8 mouse cellular contexts compared by ENCODE assay signal in the genomic region with DNA sequence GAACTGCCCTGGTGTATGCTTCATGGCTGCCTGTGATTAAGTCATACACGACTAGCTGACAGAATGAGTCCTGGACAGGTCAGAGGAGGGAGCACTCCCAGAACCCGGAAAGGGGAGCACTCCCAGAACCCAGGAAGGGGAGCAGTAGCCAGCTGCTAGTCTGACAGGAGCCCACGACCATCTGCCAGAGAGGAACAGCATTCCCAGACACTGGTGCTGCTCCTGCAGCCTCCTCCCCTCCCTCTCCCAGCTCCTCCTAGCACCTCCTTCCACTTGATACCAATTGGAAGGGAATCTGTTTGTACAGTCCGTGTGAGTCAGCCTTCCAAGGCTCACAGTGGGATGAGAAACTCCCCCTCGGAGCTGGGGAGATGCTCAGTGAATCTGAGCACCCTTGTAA. TPM values are rescaled to one million over a fixed set of nuclear protein-coding genes. Genes with fewer than 3 reads are reported as not detected.
DNase-seq lines count a peak whose midpoint lies in the region; ATAC-seq and TF ChIP-seq lines count a peak whose summit lies in the region.
"Had no signal": no experiment of that assay in that cellular context is flagged by ENCODE, and none has a peak within 500 bp of the region (broad histone marks: within the 10 kb centered on the region; RNA-seq: fewer than 3 reads in every experiment).

No protein-coding gene starts in this region.

- H3K9ac ChIP-seq in heart, embryonic 13.5 days, result no peak overlapping the region
- H3K9ac ChIP-seq in stomach, postnatal 0 days (ENCODE audit: low read length), result no peak overlapping the region
- H3K9ac ChIP-seq: liver, embryonic 14.5 days had no signal

- intact Hi-C loops in left cerebral cortex, postnatal 36 days (cut with DNase I), result no loop called here

- H3K4me2 ChIP-seq in heart, embryonic 13.5 days, result peak overlapping the region; percentile 20
- H3K4me2 ChIP-seq in stomach, postnatal 0 days (replicated peaks; ENCODE audit: low read depth), result no peak overlapping the region

- WGBS in heart, embryonic 13.5 days, result 18% methylated on average over 5 of the region's 5 CpGs
- 18% methylated on average over 5 of the region's 5 CpGs for WGBS in stomach, postnatal 0 days

- DNase-seq in urinary bladder, postnatal 14 days (ENCODE audit: low spot score), result peak; percentile 15
- DNase-seq in urinary bladder, adult 2 months (ENCODE audit: low spot score), result no peak
- DNase-seq in left cerebral cortex, postnatal 36 days (ENCODE audit: low spot score in 2 of 2), result peak; percentile 69 to 74
- DNase-seq in stomach, postnatal 0 days (ENCODE audit: low spot score), result peak; percentile 27
- no peak for DNase-seq in kidney, adult 11 months

- no peaks in the 10 kb centered on the region for H3K36me3 ChIP-seq in heart, embryonic 13.5 days
- H3K36me3 ChIP-seq in stomach, postnatal 0 days (ENCODE audit: control insufficient read depth, insufficient read depth, low read length), result no peaks in the 10 kb centered on the region

- ATAC-seq in heart, embryonic 13.5 days (ENCODE audit: extremely low read depth, insufficient number of reproducible peaks, low FRiP score, low TSS enrichment), result no peak
- ATAC-seq in stomach, postnatal 0 days (ENCODE audit: low FRiP score, low TSS enrichment), result peak; percentile 63
- ATAC-seq in CD4-positive, CD25-positive, alpha-beta regulatory T cell, adult 4 months, result no peak

- peaks cover 15% of the 10 kb centered on the region for H3K4me1 ChIP-seq in heart, embryonic 13.5 days
- no peaks in the 10 kb centered on the region for H3K4me1 ChIP-seq in stomach, postnatal 0 days (replicated peaks; ENCODE audit: control insufficient read depth, insufficient read depth)

- TF ChIP-seq CTCF in stomach, postnatal 0 days (IDR thresholded peaks at IDR 0.05; ENCODE audit: low read depth), result no peak

- no peak overlapping the region for H3K27ac ChIP-seq in heart, embryonic 13.5 days (replicated peaks)
- peak overlapping the region; percentile 56 for H3K27ac ChIP-seq in stomach, postnatal 0 days (replicated peaks)
- H3K27ac ChIP-seq: liver, embryonic 14.5 days had no signal

- TF ChIP-seq EP300 in stomach, postnatal 0 days (optimal IDR thresholded peaks at IDR 0.05), result no peak

- no peaks in the 10 kb centered on the region for H3K27me3 ChIP-seq in heart, embryonic 13.5 days (replicated peaks)
- H3K27me3 ChIP-seq in stomach, postnatal 0 days (ENCODE audit: control insufficient read depth, insufficient read depth, low read length), result no peaks in the 10 kb centered on the region

- H3K9me3 ChIP-seq in heart, embryonic 13.5 days, result no peaks in the 10 kb centered on the region
- no peaks in the 10 kb centered on the region for H3K9me3 ChIP-seq in stomach, postnatal 0 days (ENCODE audit: control insufficient read depth, low read length)

- H3K4me3 ChIP-seq in heart, embryonic 13.5 days, result no peak overlapping the region
- no peak overlapping the region for H3K4me3 ChIP-seq in stomach, postnatal 0 days (ENCODE audit: low read depth, low read length)

RNA-seq across cellular contexts. Expression of a gene that starts 35.0 kb away (rescaled TPM):
- 97.1 and 100 TPM in 2 replicates for polyA plus RNA-seq in urinary bladder, adult 2 months (2012; rRNA removed)
- 426 and 458 TPM in 2 replicates for polyA plus RNA-seq in heart, embryonic 13.5 days (2015; fragmentation: Nextera tagmentation; extraction: Ambion mirVana)
- 100 to 1,000 TPM; 222 TPM for total RNA-seq in left cerebral cortex, postnatal 36 days (2021)
- 868 and 874 TPM in 2 replicates for polyA plus RNA-seq in stomach, postnatal 0 days (2015; fragmentation: Nextera tagmentation; extraction: Ambion mirVana)
- 100 to 1,000 TPM; 420 to 436 TPM for polyA plus RNA-seq in CD4-positive, CD25-positive, alpha-beta regulatory T cell, adult 4 months (2017; shearing (Covaris generic))

Comparison
In these comparisons a context has a peak if more than half of its experiments do, and no peak if none do; other contexts are left out.
1. DNase-seq: peak in urinary bladder, postnatal 14 days (single experiment), left cerebral cortex, postnatal 36 days (2 of 2) and stomach, postnatal 0 days (single experiment); none in urinary bladder, adult 2 months (single experiment) and kidney, adult 11 months (single experiment).